Mouse (Mus musculus) G1E (cell line): ENCODE results near the gene Rab8a. TPM values are rescaled to one million over a fixed set of nuclear protein-coding genes. Genes with fewer than 3 reads are reported as not detected.

Source experiments
- ATAC-seq: 2 replicates; pipeline ENCODE4 v1.8.0; 2016; ENCODE audit warnings: mild to moderate bottlenecking; ENCODE audit not compliant: insufficient number of reproducible peaks, poor library complexity, low FRiP score, severe bottlenecking; ENCODE audit errors: extremely low read depth
- DNase-seq: peaks from one replicate; pipeline ENCODE4 v3.0.0; 2012; ENCODE audit warnings: low spot score
- H3K27me3 ChIP-seq: 2 replicates; pipeline ENCODE4 v1.6.1; 2012; ENCODE audit warnings: mild to moderate bottlenecking, low read length, inconsistent platforms; ENCODE audit not compliant: insufficient read depth
- H3K36me3 ChIP-seq: replicated peaks from 2 replicates; pipeline ENCODE3; 2012; ENCODE audit warnings: mild to moderate bottlenecking, inconsistent platforms
- H3K4me1 ChIP-seq: 2 replicates; pipeline ENCODE4 v1.6.1; 2012; ENCODE audit warnings: low read depth, low read length, inconsistent platforms, mixed read lengths; ENCODE audit not compliant: insufficient read depth
- H3K4me3 ChIP-seq: 2 replicates; pipeline ENCODE4 v1.5.1; 2012; ENCODE audit warnings: low read depth, mild to moderate bottlenecking, inconsistent platforms, low read length, moderate library complexity, mixed read lengths
- H3K9me3 ChIP-seq: replicated peaks from 2 replicates; pipeline ENCODE4 v1.6.1; 2012; ENCODE audit warnings: inconsistent platforms
- CTCF ChIP-seq: IDR thresholded peaks from 2 replicates; pipeline ENCODE4 v1.5.1; 2012; ENCODE audit warnings: low read depth, low read length, inconsistent platforms, mixed read lengths
- GATA1 ChIP-seq: IDR thresholded peaks from 2 replicates; pipeline ENCODE4 v1.6.1; 2012; ENCODE audit warnings: borderline replicate concordance, low read length, inconsistent platforms, mixed read lengths
- GATA2 ChIP-seq: IDR thresholded peaks from 2 replicates; pipeline ENCODE4 v1.6.1; 2012; ENCODE audit warnings: low read depth, low read length, inconsistent platforms, borderline replicate concordance
- POLR2AphosphoS5 ChIP-seq: IDR thresholded peaks from 2 replicates; pipeline ENCODE4 v1.6.1; 2012; ENCODE audit warnings: low read depth, low read length, inconsistent platforms; ENCODE audit not compliant: insufficient replicate concordance
- TAL1 ChIP-seq: conservative IDR thresholded peaks from 2 replicates; pipeline ENCODE4 v1.6.1; 2012; ENCODE audit warnings: low read depth, low read length, inconsistent platforms, mixed read lengths
- polyA plus RNA-seq: library from polyadenylated mRNA; stranded (reverse); fragments of >175 nt; gene quantifications from 2 replicates; pipeline ENCODE4 v1.2.3, GENCODE M21; 2012
- total RNA-seq, 2 experiments: library from RNA; stranded (forward) in 1 of 2; stranded (reverse) in 1 of 2; fragments of 200-1000 nt in 1 of 2; fragments of >200 nt in 1 of 2; fragmentation: Nextera tagmentation in 1 of 2; gene quantifications; 2 replicates each; pipeline ENCODE4 v1.2.3; 2014 to 2017

The Rab8a gene
- total and polyA plus RNA-seq, 3 experiments = 51.8 to 431 (median 63.9) TPM

GRCm38 (mm10) chr8:72127834-72128233 lies 33.2 kb upstream of the Rab8a start:
- no peaks in the 10 kb centered on the region for H3K4me1 ChIP-seq
- no peak overlapping the region for H3K4me3 ChIP-seq
- H3K9me3 ChIP-seq = no peaks in the 10 kb centered on the region
- no peaks in the 10 kb centered on the region for H3K36me3 ChIP-seq
- no peak for DNase-seq
- ATAC-seq = no peak
- peaks cover 2% of the 10 kb centered on the region; the same call in 1 of the 2 replicates for H3K27me3 ChIP-seq
- TF ChIP-seq GATA2 (no peak), TAL1 (no peak), POLR2AphosphoS5 (no peak), GATA1 (no peak), CTCF (no peak)

- Histone ChIP-seq H3K9me3 (no peaks in the 10 kb centered on the region; the same call in 1 of the 2 replicates), H3K4me1 (no peaks in the 10 kb centered on the region), H3K27me3 (peaks cover 21% of the 10 kb centered on the region), H3K4me3 (no peak overlapping the region), H3K36me3 (no peaks in the 10 kb centered on the region)
- TF ChIP-seq TAL1 (no peak), CTCF (no peak), GATA2 (no peak), POLR2AphosphoS5 (no peak), GATA1 (no peak)
- ATAC-seq = no peak
- DNase-seq = no peak
These were observed 29.7 kb upstream of the Rab8a start for GRCm38 (mm10) chr8:72131251-72131650.

DNA sequence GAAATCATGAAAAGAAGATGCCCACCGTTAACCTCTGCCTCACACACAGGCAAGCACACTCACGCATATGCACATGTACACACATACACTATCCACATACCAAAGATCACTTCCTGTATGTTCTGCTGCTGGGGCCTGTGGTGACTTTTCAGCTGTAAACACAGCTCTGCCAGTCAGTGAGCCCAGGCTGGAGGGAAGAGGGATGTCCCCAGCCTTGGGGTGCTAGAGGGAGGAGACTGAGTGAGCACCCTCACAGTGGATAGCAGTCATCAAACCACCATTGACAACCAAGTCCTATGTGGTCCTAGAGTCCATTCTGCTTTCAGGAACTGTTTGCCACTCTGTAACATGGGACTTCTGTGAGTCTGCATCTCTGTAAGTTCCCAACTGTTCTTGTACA lies 29.1 kb upstream of the Rab8a start:
- Histone ChIP-seq H3K27me3 (peaks cover 24% of the 10 kb centered on the region), H3K4me3 (no peak overlapping the region), H3K4me1 (no peaks in the 10 kb centered on the region), H3K36me3 (no peaks in the 10 kb centered on the region), H3K9me3 (no peaks in the 10 kb centered on the region; the same call in 1 of the 2 replicates)
- TF ChIP-seq GATA1 (no peak), GATA2 (no peak), POLR2AphosphoS5 (no peak), CTCF (no peak), TAL1 (no peak)
- DNase-seq (no peak), ATAC-seq (no peak)

DNA sequence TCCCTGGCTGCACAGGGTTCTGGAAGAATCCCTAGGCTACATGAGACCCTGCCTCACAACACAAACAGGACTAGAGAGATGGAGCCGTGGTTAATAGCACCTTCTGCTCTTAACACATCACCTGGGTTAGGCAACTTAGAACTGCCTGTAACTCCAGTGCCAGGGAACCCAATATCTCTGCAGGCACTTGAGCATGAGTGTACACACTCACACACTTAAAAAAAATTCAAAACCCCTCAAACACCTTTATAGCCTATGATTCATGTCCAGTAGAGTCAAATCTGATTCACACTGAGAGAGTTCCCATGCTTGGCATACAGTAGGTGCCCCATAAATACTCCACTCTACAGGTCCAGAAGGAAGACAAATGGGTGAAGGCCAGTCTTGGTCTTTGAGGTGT lies 28.6 kb upstream of the Rab8a start:
- DNase-seq = no peak
- H3K4me3 ChIP-seq = no peak overlapping the region
- no peaks in the 10 kb centered on the region for H3K4me1 ChIP-seq
- no peaks in the 10 kb centered on the region for H3K36me3 ChIP-seq
- no peak for ATAC-seq
- H3K27me3 ChIP-seq = peaks cover 24% of the 10 kb centered on the region
- no peak for TF ChIP-seq CTCF
- no peak for TF ChIP-seq TAL1
- TF ChIP-seq GATA2 = no peak
- no peak for TF ChIP-seq GATA1
- TF ChIP-seq POLR2AphosphoS5 = no peak
- no peaks in the 10 kb centered on the region; the same call in 1 of the 2 replicates for H3K9me3 ChIP-seq

DNA sequence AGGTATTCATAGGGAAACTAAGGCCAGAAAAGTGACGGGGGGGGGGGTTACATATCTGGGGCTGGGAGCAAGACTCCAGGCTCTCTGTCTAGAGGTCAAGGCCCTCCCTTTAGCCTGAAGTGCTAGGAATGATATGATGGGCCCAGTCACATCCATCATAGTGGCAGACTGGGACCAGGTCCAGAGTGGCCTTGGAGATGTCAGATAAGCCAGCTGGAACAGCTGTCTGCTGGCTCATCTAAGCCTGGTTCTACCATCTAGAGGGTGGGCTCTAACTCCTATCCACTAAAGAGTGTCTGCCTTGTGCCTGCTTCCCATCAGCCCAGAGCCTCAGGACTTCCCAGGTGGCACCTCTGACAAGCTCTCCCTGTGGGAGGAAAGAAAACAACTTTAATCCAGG lies 28.1 kb upstream of the Rab8a start:
- TF ChIP-seq GATA2 (no peak), CTCF (no peak), POLR2AphosphoS5 (no peak), GATA1 (no peak), TAL1 (no peak)
- DNase-seq (no peak), ATAC-seq (no peak)
- no peaks in the 10 kb centered on the region for H3K4me1 ChIP-seq
- no peaks in the 10 kb centered on the region; the same call in 1 of the 2 replicates for H3K9me3 ChIP-seq
- no peaks in the 10 kb centered on the region for H3K36me3 ChIP-seq
- no peak overlapping the region for H3K4me3 ChIP-seq
- peaks cover 24% of the 10 kb centered on the region for H3K27me3 ChIP-seq

DNA sequence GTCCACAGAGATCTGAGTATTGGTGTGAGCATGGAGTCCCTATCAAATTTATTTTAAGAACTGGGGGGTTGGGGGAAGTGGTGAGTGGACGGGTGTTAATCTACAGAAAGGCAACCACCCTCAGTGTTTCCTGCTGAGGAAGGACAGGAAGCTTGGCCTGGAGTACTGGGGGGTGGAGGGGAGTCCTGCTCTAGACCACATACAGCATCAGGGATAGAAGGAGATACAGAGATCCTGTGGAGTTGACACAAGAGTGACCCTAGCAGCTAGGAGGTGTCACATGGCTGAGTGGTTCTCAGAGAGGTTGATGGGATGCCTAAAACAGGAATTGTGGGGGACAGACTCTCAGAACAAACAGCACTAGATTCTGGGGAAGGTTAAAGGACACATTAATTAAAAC lies 27.5 kb upstream of the Rab8a start:
- DNase-seq = no peak
- Histone ChIP-seq H3K4me3 (no peak overlapping the region), H3K4me1 (no peaks in the 10 kb centered on the region), H3K36me3 (no peaks in the 10 kb centered on the region), H3K27me3 (peaks cover 26% of the 10 kb centered on the region), H3K9me3 (no peaks in the 10 kb centered on the region; the same call in 1 of the 2 replicates)
- TF ChIP-seq POLR2AphosphoS5 = no peak
- TF ChIP-seq CTCF = no peak
- no peak for TF ChIP-seq GATA2
- TF ChIP-seq GATA1 = no peak
- no peak for TF ChIP-seq TAL1
- ATAC-seq = no peak
